Mouse (Mus musculus) left cerebral cortex, postnatal 25 days (tissue): ENCODE measurements around the gene Nfam1. TPM values are rescaled to one million over a fixed set of nuclear protein-coding genes. Genes with fewer than 3 reads are reported as not detected.

Experiments used
- microRNA-seq, 2 experiments: library from miRNA; unstranded; fragments of <30 nt; microRNA quantifications; one replicate each; pipeline ENCODE4 v1.2.0; 2022
- total RNA-seq, 2 experiments: library from RNA; stranded (reverse); gene quantifications; 2 replicates each; pipeline ENCODE4 v1.2.3; 2021

Nfam1 gene
- total RNA-seq, 2 experiments from 2014 or later: 2.0 to 2.8 TPM

Small RNAs within 50 kb of the gene (microRNA-seq; reads per million reads assigned to microRNA genes)
- 7.7 to 10.2 reads per million in 2 experiments for gene Mir3080

Other genes with a start within 250 kb of the Nfam1 start
- gene Cyp2d26, start 239.0 kb downstream of the Nfam1 start, total RNA-seq: not detected
- 100 to 1,000 TPM; 181 to 193 TPM for gene Tcf20, start 45.4 kb downstream of the Nfam1 start, total RNA-seq
- 1 to 10 TPM; 8.3 to 9.8 TPM for gene Serhl, start 56.2 kb upstream of the Nfam1 start, total RNA-seq
- gene Rrp7a, start 89.5 kb upstream of the Nfam1 start, total RNA-seq: 100 to 1,000 TPM; 140 to 161 TPM
- gene Poldip3, start 116.1 kb upstream of the Nfam1 start, total RNA-seq: 10 to 100 TPM; 86.0 to 86.2 TPM
- 10 to 100 TPM; 55.8 to 58.8 TPM for gene Cyb5r3, start 139.3 kb upstream of the Nfam1 start, total RNA-seq
- gene A4galt, start 218.5 kb upstream of the Nfam1 start, total RNA-seq: 1 to 10 TPM; 3.5 to 5.2 TPM